Mouse (Mus musculus): ENCODE measurements around the gene Adgrg3. TPM values are rescaled to one million over a fixed set of nuclear protein-coding genes. Genes with fewer than 3 reads are reported as not detected.

Adgrg3 gene
- polyA plus RNA-seq, 1 experiment from 2014 or later: 9.7 TPM

GRCm38 (mm10) chr8:95080381-95081341 lies 63.2 kb downstream of the Adgrg3 start, which contains the start of gene Katnb1:
TSS of gene Katnb1 (plus strand) at chr8:95081186.
- peak; percentile 100 for DNase-seq (ENCODE audit: low spot score)

- DNase-seq (ENCODE audit: low spot score): no peak
These were observed 64.2 kb downstream of the Adgrg3 start for GRCm38 (mm10) chr8:95081650-95082049.

GRCm38 (mm10) chr8:95084261-95084660 lies 66.8 kb downstream of the Adgrg3 start:
- DNase-seq (ENCODE audit: low spot score): no peak

GRCm38 (mm10) chr8:95084744-95085431 lies 67.4 kb downstream of the Adgrg3 start:
- no peak for DNase-seq (ENCODE audit: low spot score)

GRCm38 (mm10) chr8:95085432-95086141 lies 68.1 kb downstream of the Adgrg3 start:
- no peak for DNase-seq (ENCODE audit: low spot score)

- DNase-seq (ENCODE audit: low spot score): no peak
These were observed 76.1 kb downstream of the Adgrg3 start for GRCm38 (mm10) chr8:95093574-95093973.

Other genes with a start within 250 kb of the Adgrg3 start
- 5.6 and 9.6 TPM in 2 replicates for gene Cx3cl1, start 245.7 kb upstream of the Adgrg3 start, polyA plus RNA-seq (2015; fragmentation: Nextera tagmentation; extraction: Ambion mirVana)
- 23.8 and 28.6 TPM in 2 replicates for gene Ccl17, start 207.2 kb upstream of the Adgrg3 start, polyA plus RNA-seq (2015; fragmentation: Nextera tagmentation; extraction: Ambion mirVana)
- gene Coq9, start 179.4 kb upstream of the Adgrg3 start, polyA plus RNA-seq (2015; fragmentation: Nextera tagmentation; extraction: Ambion mirVana): 45.5 and 48.3 TPM in 2 replicates
- 103 and 112 TPM in 2 replicates for gene Ciapin1, start 179.3 kb upstream of the Adgrg3 start, polyA plus RNA-seq (2015; fragmentation: Nextera tagmentation; extraction: Ambion mirVana)
- gene Polr2c, start 160.2 kb upstream of the Adgrg3 start, polyA plus RNA-seq (2015; fragmentation: Nextera tagmentation; extraction: Ambion mirVana): 139 and 145 TPM in 2 replicates
- gene Dok4, start 141.4 kb upstream of the Adgrg3 start, polyA plus RNA-seq (2015; fragmentation: Nextera tagmentation; extraction: Ambion mirVana): 3.8 TPM in 2 replicates
- 7.8 and 9.4 TPM in 2 replicates for gene Ccdc102a, start 99.6 kb upstream of the Adgrg3 start, polyA plus RNA-seq (2015; fragmentation: Nextera tagmentation; extraction: Ambion mirVana)
- 5.4 and 5.5 TPM in 2 replicates for gene Adgrg5, start 94.0 kb upstream of the Adgrg3 start, polyA plus RNA-seq (2015; fragmentation: Nextera tagmentation; extraction: Ambion mirVana)
- 37.8 and 43.2 TPM in 2 replicates for gene Adgrg1, start 42.9 kb upstream of the Adgrg3 start, polyA plus RNA-seq (2015; fragmentation: Nextera tagmentation; extraction: Ambion mirVana)
- 1.3 TPM in 2 replicates for gene Drc7, start 37.4 kb downstream of the Adgrg3 start, polyA plus RNA-seq (2015; fragmentation: Nextera tagmentation; extraction: Ambion mirVana)
- 20.1 and 20.3 TPM in 2 replicates for gene Katnb1, start 63.5 kb downstream of the Adgrg3 start, polyA plus RNA-seq (2015; fragmentation: Nextera tagmentation; extraction: Ambion mirVana)
- gene Kifc3, start 185.1 kb downstream of the Adgrg3 start, polyA plus RNA-seq (2015; fragmentation: Nextera tagmentation; extraction: Ambion mirVana): 8.6 and 8.7 TPM in 2 replicates

Data from thymus, postnatal 0 days (tissue).